Mouse (Mus musculus): ENCODE data around the gene Scgb1b17. TPM values are rescaled to one million over a fixed set of nuclear protein-coding genes. Genes with fewer than 3 reads are reported as not detected.
"Not testable (repeated sequence)": the region's sequence is repeated elsewhere in the genome, so short reads cannot be mapped to it uniquely, and the experiment has no call there.

Gene Scgb1b17
- not detected for total RNA-seq (2021)
- long read RNA-seq, experiment 1: 0 reads
- long read RNA-seq, experiment 2: 0 reads

GRCm38 (mm10) chr7:33063149-33063548, at the start of gene Scgb1b17:
Scgb1b17 (plus strand) TSS chr7:33063449.
- DNase-seq: not testable (repeated sequence)

DNA sequence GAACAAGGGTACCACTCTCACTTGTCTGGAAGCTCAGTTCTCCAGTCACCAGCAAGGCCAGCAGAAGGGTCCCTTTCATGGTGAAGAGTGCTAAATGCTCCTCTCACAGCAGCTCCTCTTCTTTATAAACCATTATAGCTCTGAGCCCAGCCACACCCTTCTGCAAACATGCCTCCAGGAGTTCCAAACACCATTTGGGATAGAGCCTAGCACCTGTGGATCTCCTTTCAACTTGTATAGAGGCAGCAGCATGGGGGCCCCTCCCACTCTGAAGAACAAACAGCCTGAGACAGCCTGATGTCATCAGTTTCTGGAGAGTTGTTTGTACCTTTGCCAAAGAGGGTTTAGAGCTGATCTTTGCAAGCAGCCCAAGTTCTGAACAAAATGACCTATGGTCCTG, 6.8 kb upstream of the Scgb1b17 start, which contains the start of gene Scgb2b17:
TSS of gene Scgb2b17 (minus strand) at position 101 of the 400 bp plus-strand sequence.
- not testable (repeated sequence) for DNase-seq

Other genes starting within 250 kb of the Scgb1b17 start
- gene Scgb2b15, start 233.8 kb upstream of the Scgb1b17 start, total RNA-seq (2021): not detected
- not detected for gene Scgb1b15, start 226.9 kb upstream of the Scgb1b17 start, total RNA-seq (2021)
- not detected for gene Scgb2b17, start 6.9 kb upstream of the Scgb1b17 start, total RNA-seq (2021)
- gene Scgb2b18, start 110.4 kb downstream of the Scgb1b17 start, total RNA-seq (2021): not detected
- gene Scgb1b18, start 122.1 kb downstream of the Scgb1b17 start, total RNA-seq (2021): not detected
- not detected for gene Scgb2b19, start 216.9 kb downstream of the Scgb1b17 start, total RNA-seq (2021)
- not detected for gene Scgb1b19, start 223.8 kb downstream of the Scgb1b17 start, total RNA-seq (2021)